Mouse (Mus musculus): ENCODE measurements at regions not wholly inside any gene's neighbourhood (a gene's known extent, or its start where the extent isn't known, plus 50 kb on each side); places are given as distances from the start of the nearest gene placed in this dataset.

DNA sequence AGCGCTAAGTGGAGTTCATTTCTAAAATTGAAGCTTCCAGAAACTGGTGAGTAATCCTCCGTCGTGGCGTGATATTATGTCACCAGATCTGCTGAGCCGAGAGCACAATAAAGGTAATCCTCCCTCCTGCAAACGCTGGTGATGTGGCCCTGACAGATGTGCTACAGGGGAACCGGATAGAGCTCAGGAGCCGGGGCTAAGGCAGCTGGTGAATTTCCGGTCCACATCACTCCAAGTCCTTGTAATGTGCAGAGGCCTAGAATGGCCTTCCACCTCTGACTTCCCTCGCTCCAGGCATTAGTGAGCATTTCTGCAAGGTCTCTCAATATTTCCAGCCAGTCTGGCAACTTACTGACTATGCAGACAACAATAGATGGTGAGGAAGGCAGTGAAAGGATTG, 439.7 kb upstream of the Atp11b start:
- Histone ChIP-seq H3K4me1 (ENCODE audit: control insufficient read depth in 1 of 2, insufficient read depth in 2 of 2) (no peaks in the 10 kb centered on the region), H3K9ac (ENCODE audit: insufficient read depth, low read depth) (no peak overlapping the region)

DNA sequence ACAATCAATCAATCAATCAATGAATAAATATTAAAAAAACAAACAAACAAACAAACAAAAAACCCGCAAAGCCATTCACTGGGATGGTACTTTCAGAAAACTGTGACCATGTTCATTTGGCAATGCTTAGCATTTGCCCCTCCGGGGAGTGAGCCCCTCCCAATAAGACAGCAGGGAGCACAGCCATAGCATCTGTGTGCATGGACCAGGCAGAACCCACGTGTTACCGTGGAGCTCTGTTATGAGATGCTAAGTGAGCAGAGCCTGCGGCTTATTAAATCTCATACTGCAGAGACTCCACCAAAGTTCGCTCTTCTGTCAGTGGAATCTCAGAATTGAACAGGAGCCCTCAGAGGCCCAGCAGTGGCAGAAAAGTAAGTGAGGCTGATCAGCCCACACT, 438.7 kb upstream of the Atp11b start:
- H3K4me1 ChIP-seq (ENCODE audit: control insufficient read depth in 1 of 2, insufficient read depth in 2 of 2), result no peaks in the 10 kb centered on the region
- no peaks in the 10 kb centered on the region for H3K79me2 ChIP-seq (replicated peaks; ENCODE audit: control insufficient read depth, extremely low read depth, insufficient read depth, poor library complexity, severe bottlenecking)
- dilution Hi-C loops (cut with MboI; ENCODE audit: extremely low pct_ligation_motif_present, extremely low pct_unique_long_range_greater_than_20kb, low sequenced_read_pairs), result no loop called here
- DNase-seq (ENCODE audit: extremely low read depth), result no peak
- no peaks in the 10 kb centered on the region for H3K9me3 ChIP-seq (replicated peaks; ENCODE audit: low read length)
- no peak overlapping the region for H3K9ac ChIP-seq (ENCODE audit: insufficient read depth, low read depth)
- H3K36me3 ChIP-seq (replicated peaks in 1 of 2; ENCODE audit: control insufficient read depth in 1 of 2, insufficient read depth in 1 of 2, low read length in 1 of 2), result no peaks in the 10 kb centered on the region
- no peak overlapping the region for H3K27ac ChIP-seq (ENCODE audit: insufficient read depth, low read depth)
- H3K4me3 ChIP-seq (replicated peaks in 1 of 3; ENCODE audit: low read depth in 2 of 3, low read length in 2 of 3, poor library complexity in 1 of 3), result no peak overlapping the region
- in situ Hi-C loops (cut with MboI; ENCODE audit: low pct_ligation_motif_present, low pct_unique_long_range_greater_than_20kb, low sequenced_read_pairs), result no loop called here
- no peaks in the 10 kb centered on the region for H3K27me3 ChIP-seq (replicated peaks)
- H3K4me2 ChIP-seq (ENCODE audit: insufficient read depth, low read depth, poor library complexity, severe bottlenecking), result no peak overlapping the region
- TF ChIP-seq CTCF (conservative IDR thresholded peaks at IDR 0.05 in 1 of 2, IDR thresholded peaks at IDR 0.05 in 1 of 2; ENCODE audit: low read depth in 2 of 2, low read length in 2 of 2) (no peak), IRF4 (IDR thresholded peaks at IDR 0.05; ENCODE audit: low read depth, low read length) (no peak), ETS1 (conservative IDR thresholded peaks at IDR 0.05; ENCODE audit: low read depth, low read length) (no peak), KAT2A (IDR thresholded peaks at IDR 0.05; ENCODE audit: insufficient replicate concordance, low read length) (no peak), CHD2 (IDR thresholded peaks at IDR 0.05; ENCODE audit: low read length) (no peak)

More for the DNA sequence above, 439.7 kb upstream of the Atp11b start:
- Histone ChIP-seq H3K27ac (ENCODE audit: insufficient read depth, low read depth) (no peak overlapping the region), H3K4me2 (ENCODE audit: insufficient read depth, low read depth, poor library complexity, severe bottlenecking) (no peak overlapping the region), H3K79me2 (replicated peaks; ENCODE audit: control insufficient read depth, extremely low read depth, insufficient read depth, poor library complexity, severe bottlenecking) (no peaks in the 10 kb centered on the region), H3K9me3 (replicated peaks; ENCODE audit: low read length) (no peaks in the 10 kb centered on the region), H3K27me3 (replicated peaks) (no peaks in the 10 kb centered on the region), H3K36me3 (replicated peaks in 1 of 2; ENCODE audit: control insufficient read depth in 1 of 2, insufficient read depth in 1 of 2, low read length in 1 of 2) (no peaks in the 10 kb centered on the region), H3K4me3 (replicated peaks in 1 of 3; ENCODE audit: low read depth in 2 of 3, low read length in 2 of 3, poor library complexity in 1 of 3) (no peak overlapping the region)
- TF ChIP-seq PAX5 (IDR thresholded peaks at IDR 0.05; ENCODE audit: low read length), result no peak
- no peak for TF ChIP-seq CHD1 (IDR thresholded peaks at IDR 0.05; ENCODE audit: low read depth, low read length)
- TF ChIP-seq HCFC1 (IDR thresholded peaks at IDR 0.05; ENCODE audit: low read depth, low read length), result no peak
- no peak for TF ChIP-seq ZC3H11A (IDR thresholded peaks at IDR 0.05; ENCODE audit: low read depth, low read length)
- TF ChIP-seq RCOR1 (conservative IDR thresholded peaks at IDR 0.05; ENCODE audit: low read depth, low read length), result no peak
- no peak for TF ChIP-seq TBP (conservative IDR thresholded peaks at IDR 0.05; ENCODE audit: low read depth, low read length)
- TF ChIP-seq BHLHE40 (IDR thresholded peaks at IDR 0.05; ENCODE audit: low read depth, low read length), result no peak
- no peak for TF ChIP-seq JUND (conservative IDR thresholded peaks at IDR 0.05; ENCODE audit: low read depth, low read length)
- no peak for TF ChIP-seq ZMIZ1 (IDR thresholded peaks at IDR 0.05; ENCODE audit: low read depth, low read length)
- TF ChIP-seq USF1 (IDR thresholded peaks at IDR 0.05; ENCODE audit: low read depth, low read length), result no peak
- TF ChIP-seq MAX (IDR thresholded peaks at IDR 0.05; ENCODE audit: low read length), result no peak
- no peak for TF ChIP-seq E2F4 (IDR thresholded peaks at IDR 0.05; ENCODE audit: insufficient replicate concordance, low read depth, low read length)
- TF ChIP-seq MAFK (IDR thresholded peaks at IDR 0.05; ENCODE audit: insufficient replicate concordance, low read length), result no peak
- TF ChIP-seq ETS1 (conservative IDR thresholded peaks at IDR 0.05; ENCODE audit: low read depth, low read length), result no peak
- TF ChIP-seq MEF2A (IDR thresholded peaks at IDR 0.05; ENCODE audit: borderline replicate concordance, low read depth, low read length), result no peak
- TF ChIP-seq KAT2A (IDR thresholded peaks at IDR 0.05; ENCODE audit: insufficient replicate concordance, low read length), result no peak
- TF ChIP-seq ZNF384 (IDR thresholded peaks at IDR 0.05; ENCODE audit: low read depth, low read length), result no peak
- in situ Hi-C loops (cut with MboI; ENCODE audit: low pct_ligation_motif_present, low pct_unique_long_range_greater_than_20kb, low sequenced_read_pairs), result no loop called here
- dilution Hi-C loops (cut with MboI; ENCODE audit: extremely low pct_ligation_motif_present, extremely low pct_unique_long_range_greater_than_20kb, low sequenced_read_pairs), result no loop called here
- no peak for DNase-seq (ENCODE audit: extremely low read depth)

Measured in CH12.LX (cell line).